Mouse (Mus musculus) embryonic facial prominence, embryonic 10.5 days (tissue): ENCODE data around the gene Epn1. TPM values are rescaled to one million over a fixed set of nuclear protein-coding genes. Genes with fewer than 3 reads are reported as not detected.

Experiments
- DNase-seq: peaks from one replicate; pipeline ENCODE4 v3.0.0-alpha.2; 2017; ENCODE audit warnings: low spot score
- H3K27ac ChIP-seq: fragments of 300-500 bp; sonication (generic); replicated peaks from 2 replicates; pipeline ENCODE4 v1.5.1; 2016; ENCODE audit warnings: mild to moderate bottlenecking
- H3K27me3 ChIP-seq: fragments of 300-500 bp; sonication (generic); replicated peaks from 2 replicates; pipeline ENCODE4 v1.6.1; 2016; ENCODE audit warnings: low read depth, mild to moderate bottlenecking; ENCODE audit not compliant: poor library complexity, severe bottlenecking
- H3K36me3 ChIP-seq: fragments of 300-500 bp; sonication (generic); replicated peaks from 2 replicates; pipeline ENCODE4 v1.6.1; 2016; ENCODE audit warnings: mild to moderate bottlenecking, moderate library complexity
- H3K4me1 ChIP-seq: fragments of 300-500 bp; sonication (generic); 2 replicates; pipeline ENCODE4 v1.6.1; 2016
- H3K4me3 ChIP-seq: fragments of 300-500 bp; sonication (generic); 2 replicates; pipeline ENCODE4 v1.5.1; 2016; ENCODE audit warnings: mild to moderate bottlenecking, moderate library complexity
- H3K9me3 ChIP-seq: fragments of 300-500 bp; sonication (generic); 2 replicates; pipeline ENCODE4 v1.6.1; 2016; ENCODE audit warnings: mild to moderate bottlenecking
- WGBS: fragments of 180-500 bp; shearing (Covaris S2); methylation state at CpG from one replicate; pipeline ENCODE4 v1.1.7; 2016; 5-methylcytosine and 5-hydroxymethylcytosine counted together
- polyA plus RNA-seq: library from polyadenylated mRNA; unstranded; fragments of >200 nt; fragmentation: Nextera tagmentation; extraction: Ambion mirVana; gene quantifications from 2 replicates; pipeline ENCODE4 v1.2.1, GENCODE M21; 2016

Epn1 gene
- polyA plus RNA-seq, 1 experiment from 2014 or later: 58.8 TPM

- Histone ChIP-seq H3K9me3 (no peaks in the 10 kb centered on the region), H3K27me3 (peaks cover 17% of the 10 kb centered on the region), H3K4me1 (peaks cover 19% of the 10 kb centered on the region), H3K36me3 (no peaks in the 10 kb centered on the region), H3K4me3 (no peak overlapping the region), H3K27ac (no peak overlapping the region)
- 30% methylated on average over 2 of the region's 2 CpGs for WGBS
- no peak for DNase-seq
Measured at GRCm38 (mm10) chr7:5047313-5047712, 32.7 kb upstream of the Epn1 start.

DNA sequence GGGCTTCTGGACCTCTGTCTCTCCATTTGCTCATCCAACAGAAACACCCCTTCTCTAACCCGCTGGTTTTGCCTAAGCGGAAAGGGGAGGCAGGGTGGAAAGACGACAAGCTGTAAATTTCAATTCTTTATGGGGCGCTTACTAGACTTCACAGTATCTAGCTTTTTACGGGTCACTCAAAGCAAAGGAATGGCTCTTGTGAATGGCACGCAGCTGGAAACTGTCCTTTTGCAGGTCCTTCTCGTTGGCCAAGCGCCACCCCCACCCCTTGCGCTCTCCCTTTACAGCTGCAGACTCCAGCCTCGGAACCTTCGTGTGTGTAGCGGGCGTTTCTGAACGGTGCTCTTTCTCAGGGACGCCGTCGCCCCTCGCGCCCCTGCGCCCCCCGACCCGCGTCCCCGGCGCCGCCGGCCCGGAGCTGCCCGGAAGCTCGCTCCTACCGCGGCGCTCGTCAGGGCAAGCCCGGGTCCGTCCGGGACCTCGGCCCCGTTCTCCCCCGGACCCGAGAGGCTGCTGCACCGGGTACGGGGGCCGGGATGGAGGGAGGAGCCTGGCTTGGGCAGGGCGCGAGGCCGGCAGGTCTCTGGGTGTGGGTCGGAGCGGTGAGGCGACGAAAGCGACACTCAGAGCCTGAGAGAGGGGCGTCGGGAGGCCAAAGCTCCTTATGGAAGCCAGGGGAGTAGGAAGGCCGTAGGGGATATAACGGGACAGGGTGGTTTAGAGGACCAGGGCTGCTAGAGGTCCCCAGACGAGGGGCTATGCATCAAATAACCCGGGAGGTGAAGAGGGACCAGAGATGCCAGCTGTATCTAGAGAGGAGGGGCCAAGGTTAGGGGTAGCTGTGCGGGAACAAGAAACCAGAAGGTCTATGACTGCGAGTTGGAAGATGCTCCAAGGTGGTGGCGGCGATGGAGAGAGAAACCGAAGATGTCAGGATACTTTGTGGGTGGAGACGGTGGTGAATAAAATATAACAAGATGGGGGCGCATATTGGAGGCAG lies 28.5 kb upstream of the Epn1 start, which contains the start of gene Zfp580:
Zfp580 (plus strand) TSS at position 346 of the 1,000 bp plus-strand sequence.
- H3K36me3 ChIP-seq: no peaks in the 10 kb centered on the region
- H3K4me1 ChIP-seq: peaks cover 42% of the 10 kb centered on the region
- H3K9me3 ChIP-seq: no peaks in the 10 kb centered on the region
- DNase-seq: peak; percentile 87
- H3K4me3 ChIP-seq: peak within 1 kb of the TSS; percentile 88
- H3K27me3 ChIP-seq: peaks cover 59% of the 10 kb centered on the region
- 1% methylated on average over 65 of the region's 65 CpGs for WGBS
- H3K27ac ChIP-seq: peak within 1 kb of the TSS; percentile 90

- Histone ChIP-seq H3K9me3 (0 out of 2 replicates have a peak, but pooled peaks cover 3% of the 10 kb centered on the region), H3K4me1 (peaks cover 51% of the 10 kb centered on the region), H3K36me3 (no peaks in the 10 kb centered on the region), H3K27me3 (peaks cover 68% of the 10 kb centered on the region), H3K27ac (no peak overlapping the region), H3K4me3 (peak overlapping the region; percentile 88)
- 3% methylated on average over 12 of the region's 12 CpGs for WGBS
- peak; percentile 38 for DNase-seq
Measured at GRCm38 (mm10) chr7:5052438-5052837, 27.6 kb upstream of the Epn1 start.

- WGBS: 3% methylated on average over 45 of the region's 45 CpGs
- DNase-seq: peak; percentile 40
- Histone ChIP-seq H3K4me3 (peak overlapping the region; percentile 88), H3K36me3 (no peaks in the 10 kb centered on the region), H3K9me3 (0 out of 2 replicates have a peak, but pooled peaks cover 3% of the 10 kb centered on the region), H3K27ac (peak overlapping the region; percentile 55), H3K27me3 (peaks cover 73% of the 10 kb centered on the region), H3K4me1 (peaks cover 53% of the 10 kb centered on the region)
Measured at GRCm38 (mm10) chr7:5052931-5053343, 27.1 kb upstream of the Epn1 start.

- peak; percentile 36 for DNase-seq
- Histone ChIP-seq H3K4me1 (peaks cover 53% of the 10 kb centered on the region), H3K27ac (no peak overlapping the region), H3K27me3 (peaks cover 80% of the 10 kb centered on the region), H3K9me3 (0 out of 2 replicates have a peak, but pooled peaks cover 3% of the 10 kb centered on the region), H3K4me3 (peak overlapping the region; percentile 88), H3K36me3 (no peaks in the 10 kb centered on the region)
- WGBS: 8% methylated on average over 32 of the region's 32 CpGs
Measured at GRCm38 (mm10) chr7:5053456-5054179, 26.4 kb upstream of the Epn1 start.

DNA sequence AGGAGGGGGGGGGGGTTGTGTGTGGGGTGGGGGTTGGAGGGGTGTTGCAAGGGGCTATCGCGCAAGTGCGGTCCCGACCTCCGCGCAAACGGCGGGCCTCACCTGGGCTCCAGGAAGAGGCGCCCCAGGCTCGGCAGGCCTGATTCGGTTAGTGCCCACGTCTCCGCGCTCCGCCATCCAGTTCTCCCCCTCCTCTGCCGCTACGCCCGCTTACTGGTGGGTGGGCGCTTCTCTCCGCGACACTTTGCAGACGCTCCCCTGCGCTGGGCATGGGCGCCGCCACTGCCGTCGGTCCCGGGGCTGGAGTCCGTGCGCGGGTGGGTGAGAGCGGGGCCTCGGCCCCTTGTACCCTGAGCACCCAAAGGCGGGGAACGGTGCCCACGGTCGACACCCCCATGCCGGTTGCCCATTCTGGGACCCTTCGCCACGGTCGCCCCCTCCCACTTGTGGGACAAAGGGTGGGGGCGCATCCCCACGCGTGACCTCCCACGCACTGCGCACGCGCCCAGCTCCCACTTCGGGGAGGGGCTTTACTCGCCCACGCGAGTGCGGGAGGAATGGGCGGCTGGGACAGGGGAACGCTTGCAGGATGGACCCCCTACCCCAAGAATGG lies 23.3 kb upstream of the Epn1 start:
- Histone ChIP-seq H3K27me3 (peaks cover 75% of the 10 kb centered on the region), H3K9me3 (0 out of 2 replicates have a peak, but pooled peaks cover 3% of the 10 kb centered on the region), H3K4me3 (peak overlapping the region; percentile 63), H3K4me1 (peaks cover 54% of the 10 kb centered on the region), H3K36me3 (no peaks in the 10 kb centered on the region), H3K27ac (peak overlapping the region; percentile 74)
- WGBS: 2% methylated on average over 55 of the region's 55 CpGs
- peak; percentile 64 for DNase-seq

DNA sequence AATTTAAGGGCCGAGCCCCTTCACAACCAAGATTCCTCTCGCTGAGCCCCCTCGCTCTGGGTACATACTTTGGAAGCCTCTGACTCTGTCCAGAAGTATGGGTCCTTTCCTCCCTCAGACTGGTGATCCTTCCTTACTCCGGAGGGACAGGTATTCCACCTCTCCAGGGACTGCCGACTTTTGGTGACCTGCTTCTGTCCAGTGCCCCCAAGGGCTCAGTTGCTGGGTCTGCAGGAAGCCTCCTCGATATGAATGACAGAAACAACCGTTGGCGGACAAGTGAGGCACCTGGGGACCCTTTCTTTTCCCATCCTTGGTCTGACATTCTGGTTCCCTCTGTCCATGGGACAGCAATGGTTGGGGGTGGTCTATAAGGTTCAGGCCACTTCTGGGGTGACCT lies 22.7 kb upstream of the Epn1 start:
- Histone ChIP-seq H3K9me3 (0 out of 2 replicates have a peak, but pooled peaks cover 3% of the 10 kb centered on the region), H3K27me3 (peaks cover 68% of the 10 kb centered on the region), H3K4me3 (peak overlapping the region; percentile 63), H3K4me1 (peaks cover 48% of the 10 kb centered on the region), H3K27ac (no peak overlapping the region), H3K36me3 (no peaks in the 10 kb centered on the region)
- DNase-seq: no peak
- WGBS: 40% methylated on average over 8 of the region's 8 CpGs

DNA sequence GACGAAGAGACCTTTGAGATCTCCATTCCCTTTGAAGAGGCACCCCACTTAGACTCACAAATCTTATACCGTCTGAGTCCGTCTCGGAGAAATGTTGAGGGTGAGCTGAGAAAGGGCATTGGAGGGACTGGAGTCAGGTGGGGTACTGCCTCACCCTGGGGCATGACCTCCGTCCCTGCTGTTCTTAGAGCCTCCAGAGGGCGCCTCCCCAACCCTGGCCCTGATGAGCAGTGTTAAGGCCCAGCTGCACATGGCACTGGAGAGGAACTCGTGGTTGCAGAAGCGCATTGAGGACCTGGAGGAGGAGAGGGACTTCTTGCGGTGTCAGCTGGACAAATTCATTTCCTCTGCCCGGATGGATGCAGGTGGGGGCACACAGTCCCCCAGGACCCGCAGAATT lies 22.2 kb upstream of the Epn1 start:
- 33% methylated on average over 11 of the region's 11 CpGs for WGBS
- H3K9me3 ChIP-seq: 0 out of 2 replicates have a peak, but pooled peaks cover 3% of the 10 kb centered on the region
- H3K36me3 ChIP-seq: no peaks in the 10 kb centered on the region
- peaks cover 44% of the 10 kb centered on the region for H3K4me1 ChIP-seq
- no peak overlapping the region for H3K27ac ChIP-seq
- peak overlapping the region; percentile 63 for H3K4me3 ChIP-seq
- H3K27me3 ChIP-seq: peaks cover 64% of the 10 kb centered on the region
- DNase-seq: peak; percentile 26

- Histone ChIP-seq H3K9me3 (0 out of 2 replicates have a peak, but pooled peaks cover 3% of the 10 kb centered on the region), H3K27me3 (peaks cover 56% of the 10 kb centered on the region), H3K4me3 (peak overlapping the region; percentile 11; the same call in 1 of the 2 replicates), H3K4me1 (peaks cover 40% of the 10 kb centered on the region), H3K36me3 (no peaks in the 10 kb centered on the region), H3K27ac (no peak overlapping the region)
- DNase-seq: no peak
- 86% methylated on average over 1 of the region's 1 CpGs for WGBS
Measured at GRCm38 (mm10) chr7:5058631-5059030, 21.4 kb upstream of the Epn1 start.

GRCm38 (mm10) chr7:5059421-5059820 lies 20.6 kb upstream of the Epn1 start:
- Histone ChIP-seq H3K27me3 (peaks cover 48% of the 10 kb centered on the region), H3K4me3 (0 out of 2 replicates have a peak overlapping the region, but pooled peaks have one; percentile 67), H3K4me1 (peaks cover 40% of the 10 kb centered on the region), H3K27ac (no peak overlapping the region), H3K9me3 (0 out of 2 replicates have a peak, but pooled peaks cover 3% of the 10 kb centered on the region), H3K36me3 (peaks cover 4% of the 10 kb centered on the region)
- DNase-seq: no peak
- 90% methylated on average over 12 of the region's 12 CpGs for WGBS

DNA sequence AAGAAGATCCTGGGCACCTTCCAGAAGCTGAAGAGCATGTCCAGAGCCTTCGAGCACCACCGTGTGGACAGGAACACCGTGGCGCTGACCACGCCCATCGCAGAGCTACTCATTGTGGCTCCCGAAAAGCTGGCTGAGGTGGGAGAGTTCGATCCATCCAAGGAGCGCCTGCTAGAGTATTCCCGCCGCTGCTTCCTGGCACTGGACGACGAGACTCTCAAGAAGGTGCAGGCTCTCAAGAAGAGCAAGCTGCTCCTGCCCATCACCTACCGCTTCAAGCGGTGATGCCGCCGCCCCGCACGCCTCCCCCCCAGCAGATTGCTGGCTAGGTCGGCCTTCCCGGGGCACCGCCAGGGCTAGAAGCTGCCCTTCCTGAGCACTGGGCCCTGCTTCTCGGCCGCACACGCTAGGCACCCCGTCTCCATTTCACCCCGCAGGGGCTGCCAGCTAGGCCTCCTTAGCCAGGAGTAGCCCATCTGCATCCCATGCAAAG lies 19.8 kb upstream of the Epn1 start:
- H3K27me3 ChIP-seq: peaks cover 39% of the 10 kb centered on the region
- peaks cover 10% of the 10 kb centered on the region for H3K36me3 ChIP-seq
- 3% methylated on average over 27 of the region's 27 CpGs for WGBS
- peaks cover 40% of the 10 kb centered on the region for H3K4me1 ChIP-seq
- 0 out of 2 replicates have a peak, but pooled peaks cover 3% of the 10 kb centered on the region for H3K9me3 ChIP-seq
- DNase-seq: peak; percentile 85
- H3K4me3 ChIP-seq: peak overlapping the region; percentile 67
- peak overlapping the region; percentile 96 for H3K27ac ChIP-seq
